In genomic region chr15:9071556-9072544, GRCm38 (mm10) we compare ENCODE assay signal across 8 mouse cellular contexts. TPM values are rescaled to one million over a fixed set of nuclear protein-coding genes. Genes with fewer than 3 reads are reported as not detected.
DNase-seq lines count a peak whose midpoint lies in the region; ATAC-seq lines count a peak whose summit lies in the region.

No protein-coding gene starts in this region.

- peak; percentile 55 for DNase-seq in 3T3-L1 (ENCODE audit: low read depth, low spot score)
- DNase-seq in T-cell, adult 2 months (ENCODE audit: low spot score), result peak; percentile 65
- peak; percentile 62 for DNase-seq in embryo, embryonic 10.5 days (ENCODE audit: low spot score)
- DNase-seq in heart, adult 8-10 months (ENCODE audit: low spot score), result peak; percentile 35
- DNase-seq in kidney, adult 8-10 months, result peak; percentile 24 to 55
- peak; percentile 49 to 52 for DNase-seq in thymus, postnatal 10 days (ENCODE audit: low spot score in 2 of 2)

- H3K4me2 ChIP-seq in liver, embryonic 15.5 days, result peak overlapping the region; percentile 83
- H3K4me2 ChIP-seq in neural tube, embryonic 13.5 days, result peak overlapping the region; percentile 66

- under 1% methylated on average over 66 of the region's 66 CpGs for WGBS in liver, embryonic 15.5 days (ENCODE audit: insufficient replicate concordance)
- 1% methylated on average over 62 of the region's 66 CpGs for WGBS in neural tube, embryonic 13.5 days

- H3K36me3 ChIP-seq in liver, embryonic 15.5 days (replicated peaks), result peaks cover 11% of the 10 kb centered on the region
- H3K36me3 ChIP-seq in neural tube, embryonic 13.5 days, result no peaks in the 10 kb centered on the region

- peaks cover 46% of the 10 kb centered on the region for H3K4me1 ChIP-seq in liver, embryonic 15.5 days (replicated peaks)
- H3K4me1 ChIP-seq in neural tube, embryonic 13.5 days (replicated peaks), result peaks cover 43% of the 10 kb centered on the region

- H3K9me3 ChIP-seq in liver, embryonic 15.5 days (replicated peaks), result no peaks in the 10 kb centered on the region
- H3K9me3 ChIP-seq in neural tube, embryonic 13.5 days, result no peaks in the 10 kb centered on the region

- H3K27me3 ChIP-seq in liver, embryonic 15.5 days, result no peaks in the 10 kb centered on the region
- no peaks in the 10 kb centered on the region for H3K27me3 ChIP-seq in neural tube, embryonic 13.5 days

- peak overlapping the region; percentile 97 for H3K27ac ChIP-seq in liver, embryonic 15.5 days (replicated peaks)
- peak overlapping the region; percentile 92 for H3K27ac ChIP-seq in neural tube, embryonic 13.5 days (replicated peaks)

- no peak for ATAC-seq in liver, embryonic 15.5 days (ENCODE audit: insufficient read depth)
- peak; percentile 68 for ATAC-seq in neural tube, embryonic 13.5 days (ENCODE audit: low read depth)

- peak overlapping the region; percentile 95 for H3K4me3 ChIP-seq in liver, embryonic 15.5 days (replicated peaks)
- peak overlapping the region; percentile 92 for H3K4me3 ChIP-seq in neural tube, embryonic 13.5 days

- peak overlapping the region; percentile 99 for H3K9ac ChIP-seq in liver, embryonic 15.5 days
- peak overlapping the region; percentile 91 for H3K9ac ChIP-seq in neural tube, embryonic 13.5 days

RNA-seq across cellular contexts. Expression of gene Nadk2, which starts 0.8 kb away (rescaled TPM):
- total RNA-seq in heart, adult 8-10 months (2022), result 10 to 100 TPM; 71.5 to 94.8 (median 72.6) TPM
- 97.8 and 101 TPM in 2 replicates for polyA plus RNA-seq in liver, embryonic 15.5 days (2015; fragmentation: Nextera tagmentation; extraction: Ambion mirVana)
- 28.4 and 34.4 TPM in 2 replicates for polyA plus RNA-seq in neural tube, embryonic 13.5 days (2015; fragmentation: Nextera tagmentation; extraction: Ambion mirVana)
